Mouse (Mus musculus) intestine, postnatal 0 days (tissue): ENCODE measurements around the gene Entpd3. TPM values are rescaled to one million over a fixed set of nuclear protein-coding genes. Genes with fewer than 3 reads are reported as not detected.

ENCODE experiments used
- ATAC-seq: fragments of 200-750 bp; cut with Nextera tagmentation; 2 replicates; pipeline ENCODE4 v1.8.0; 2017; ENCODE audit warnings: mild to moderate bottlenecking, moderate TSS enrichment, moderate library complexity
- H3K27ac ChIP-seq: fragments of 300-500 bp; sonication (generic); 2 replicates; pipeline ENCODE4 v1.5.1; 2014; ENCODE audit warnings: mild to moderate bottlenecking, low read depth, low read length, moderate library complexity
- H3K27me3 ChIP-seq: fragments of 300-500 bp; sonication (generic); replicated peaks from 2 replicates; pipeline ENCODE4 v1.6.1; 2014; ENCODE audit warnings: low read length, mixed read lengths; ENCODE audit not compliant: control insufficient read depth, insufficient read depth
- H3K36me3 ChIP-seq: fragments of 300-500 bp; sonication (generic); 2 replicates; pipeline ENCODE4 v1.6.1; 2014; ENCODE audit warnings: mild to moderate bottlenecking, moderate library complexity; ENCODE audit not compliant: control insufficient read depth, insufficient read depth
- H3K4me1 ChIP-seq: fragments of 300-500 bp; sonication (generic); replicated peaks from 2 replicates; pipeline ENCODE4 v1.6.1; 2014; ENCODE audit warnings: antibody characterized with exemption, low read length, mixed read lengths; ENCODE audit not compliant: control insufficient read depth, insufficient read depth
- H3K4me2 ChIP-seq: fragments of 300-500 bp; sonication (generic); replicated peaks from 2 replicates; pipeline ENCODE4 v1.6.1; 2014; ENCODE audit warnings: low read depth, mild to moderate bottlenecking, moderate library complexity
- H3K4me3 ChIP-seq: fragments of 300-500 bp; sonication (generic); 2 replicates; pipeline ENCODE4 v1.5.1; 2014; ENCODE audit warnings: low read depth, low read length
- H3K9ac ChIP-seq: fragments of 300-500 bp; sonication (generic); 2 replicates; pipeline ENCODE4 v1.6.1; 2014; ENCODE audit warnings: mild to moderate bottlenecking, low read depth, low read length
- H3K9me3 ChIP-seq: fragments of 300-500 bp; sonication (generic); 2 replicates; pipeline ENCODE4 v1.6.1; 2016; ENCODE audit warnings: mixed run types; ENCODE audit not compliant: control insufficient read depth
- CTCF ChIP-seq: sonication (generic); IDR thresholded peaks from 2 replicates; pipeline ENCODE4 v1.5.1; 2016; ENCODE audit warnings: low read depth, mild to moderate bottlenecking, control low read depth, antibody characterized with exemption, moderate library complexity
- WGBS: fragments of 180-500 bp; shearing (Covaris S2); extraction: QIAGEN DNeasy Blood & Tissue Kit; methylation state at CpG from one replicate; pipeline ENCODE4 v1.1.7; 2014; 5-methylcytosine and 5-hydroxymethylcytosine counted together
- polyA plus RNA-seq: library from polyadenylated mRNA; unstranded; fragments of >200 nt; fragmentation: Nextera tagmentation; extraction: Ambion mirVana; gene quantifications from 2 replicates; pipeline ENCODE4 v1.2.1, GENCODE M21; 2015

The Entpd3 gene
- 1.2 and 1.3 TPM in 2 replicates for polyA plus RNA-seq

GRCm38 (mm10) chr9:120539662-120540251, at the start of gene Entpd3:
Entpd3 (plus strand) TSS chr9:120539818.
- no peaks in the 10 kb centered on the region for H3K36me3 ChIP-seq
- peak; percentile 53; the same call in 1 of the 2 replicates for ATAC-seq
- H3K9me3 ChIP-seq = no peaks in the 10 kb centered on the region
- peak within 1 kb of the TSS; percentile 44 for H3K4me3 ChIP-seq
- H3K27me3 ChIP-seq = 0 out of 2 replicates have a peak, but pooled peaks cover 15% of the 10 kb centered on the region
- no peak within 1 kb of the TSS for H3K9ac ChIP-seq
- H3K4me2 ChIP-seq = peak within 1 kb of the TSS; percentile 90
- WGBS = 3% methylated on average over 31 of the region's 31 CpGs
- no peak within 1 kb of the TSS for H3K27ac ChIP-seq
- no peaks in the 10 kb centered on the region; the same call in 1 of the 2 replicates for H3K4me1 ChIP-seq
- no peak for TF ChIP-seq CTCF

GRCm38 (mm10) chr9:120491509-120491908, 48.1 kb upstream of the Entpd3 start:
- H3K4me2 ChIP-seq = peak overlapping the region; percentile 79
- WGBS = 85% methylated on average over 3 of the region's 3 CpGs
- H3K9ac ChIP-seq = no peak overlapping the region
- 0 out of 2 replicates have a peak, but pooled peaks cover 4% of the 10 kb centered on the region for H3K4me1 ChIP-seq
- ATAC-seq = no peak
- H3K4me3 ChIP-seq = peak overlapping the region; percentile 99; the same call in 1 of the 2 replicates
- no peaks in the 10 kb centered on the region for H3K9me3 ChIP-seq
- peak; percentile 49 for TF ChIP-seq CTCF
- H3K36me3 ChIP-seq = peaks cover 25% of the 10 kb centered on the region
- H3K27ac ChIP-seq = no peak overlapping the region
- no peaks in the 10 kb centered on the region for H3K27me3 ChIP-seq

DNA sequence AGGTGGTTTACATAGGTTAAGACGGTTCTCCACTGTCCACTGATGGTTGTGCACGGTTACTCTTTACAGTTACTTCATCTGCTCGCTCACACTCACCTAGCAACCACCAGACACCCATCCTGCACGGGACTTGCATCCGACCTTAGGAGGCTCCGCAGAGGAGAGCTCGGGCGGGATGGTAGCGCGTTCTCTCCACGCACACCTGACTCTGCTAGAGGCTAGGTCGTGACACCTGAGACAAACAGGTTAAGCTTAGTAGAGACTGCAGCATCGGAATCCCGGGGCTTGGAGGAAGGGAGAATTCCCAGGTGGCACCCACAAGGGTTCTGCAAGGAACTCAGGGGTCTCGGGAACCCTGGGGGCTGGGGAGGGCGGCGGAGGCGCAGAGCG, 47.6 kb upstream of the Entpd3 start, which contains the start of gene Eif1b:
Eif1b (plus strand) TSS at position 223 of the 390 bp plus-strand sequence.
- Histone ChIP-seq H3K27me3 (no peaks in the 10 kb centered on the region), H3K4me3 (peak within 1 kb of the TSS; percentile 99), H3K27ac (peak within 1 kb of the TSS; percentile 92), H3K36me3 (peaks cover 25% of the 10 kb centered on the region), H3K4me1 (0 out of 2 replicates have a peak, but pooled peaks cover 4% of the 10 kb centered on the region), H3K9me3 (no peaks in the 10 kb centered on the region), H3K9ac (peak within 1 kb of the TSS; percentile 98), H3K4me2 (peak within 1 kb of the TSS; percentile 79)
- WGBS = 3% methylated on average over 19 of the region's 19 CpGs
- no peak for TF ChIP-seq CTCF
- ATAC-seq = peak; percentile 42; the same call in 1 of the 2 replicates

DNA sequence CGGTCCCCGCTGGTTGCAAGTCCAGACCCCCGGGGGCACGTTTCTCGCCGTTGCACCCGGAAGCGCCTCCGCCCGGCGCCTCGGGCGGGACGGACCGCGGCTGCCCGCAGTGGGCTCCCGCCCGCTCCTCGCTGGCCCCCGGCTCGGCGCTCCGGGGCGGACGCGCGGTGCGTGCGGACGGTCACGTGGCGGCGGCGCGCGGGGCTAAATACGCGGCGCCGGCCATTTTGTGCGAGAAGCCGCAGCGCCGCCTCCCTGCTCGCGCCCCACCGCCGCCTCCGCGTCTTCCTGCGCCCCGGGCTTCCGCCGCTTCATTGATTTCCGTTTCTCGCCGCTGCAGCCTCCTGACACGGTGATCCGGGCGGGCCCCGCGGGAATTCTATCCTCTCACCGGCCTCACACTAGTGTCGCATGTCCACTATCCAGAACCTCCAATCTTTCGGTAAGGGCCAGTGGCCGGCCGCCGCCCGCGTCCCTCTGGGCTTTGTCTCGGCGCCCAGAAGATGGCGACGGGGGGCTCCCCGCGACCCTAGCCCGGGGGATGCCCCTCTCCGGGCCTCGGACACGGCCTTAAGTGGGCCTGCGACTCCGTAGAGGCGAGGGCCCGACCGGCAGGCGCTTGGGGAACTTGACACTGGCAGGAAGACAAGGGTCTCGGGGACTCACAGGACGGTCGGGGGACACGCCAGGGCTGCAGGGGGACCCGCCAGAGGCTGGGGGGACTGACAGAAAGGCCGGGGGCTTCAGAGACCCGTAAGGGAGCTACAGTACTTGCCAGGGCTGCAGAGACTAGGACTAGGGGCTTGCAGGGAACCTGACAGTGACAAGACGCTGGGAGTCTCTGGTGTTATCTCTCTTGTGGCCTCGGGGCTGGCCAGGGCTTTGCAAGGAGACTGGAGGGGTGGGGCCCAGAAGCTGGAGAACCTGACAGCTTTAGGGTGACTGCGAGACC, 46.9 kb upstream of the Entpd3 start:
- Histone ChIP-seq H3K4me2 (peak overlapping the region; percentile 79), H3K9ac (peak overlapping the region; percentile 98), H3K27me3 (no peaks in the 10 kb centered on the region), H3K4me1 (0 out of 2 replicates have a peak, but pooled peaks cover 4% of the 10 kb centered on the region), H3K9me3 (no peaks in the 10 kb centered on the region), H3K4me3 (peak overlapping the region; percentile 99), H3K27ac (peak overlapping the region; percentile 92), H3K36me3 (peaks cover 25% of the 10 kb centered on the region)
- TF ChIP-seq CTCF = no peak
- peak; percentile 78 for ATAC-seq
- under 1% methylated on average over 95 of the region's 97 CpGs for WGBS

DNA sequence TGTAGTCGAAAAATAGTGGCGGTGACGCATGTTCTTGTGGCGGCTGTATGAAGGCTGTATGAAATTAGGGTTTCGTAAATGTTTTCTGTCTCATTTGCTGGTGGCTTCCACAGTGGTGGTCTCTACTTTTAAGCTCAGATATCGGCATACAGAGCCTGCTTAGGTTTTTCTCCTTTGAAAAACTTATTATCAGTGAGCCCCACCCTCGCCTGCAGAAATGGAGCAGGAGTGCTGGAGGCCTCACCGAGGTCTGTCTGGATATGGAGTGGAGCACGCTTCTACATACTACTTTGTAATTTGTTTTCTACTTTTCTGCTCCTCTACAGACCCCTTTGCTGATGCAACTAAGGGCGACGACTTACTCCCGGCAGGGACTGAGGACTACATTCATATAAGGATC, 45.8 kb upstream of the Entpd3 start:
- H3K4me3 ChIP-seq = peak overlapping the region; percentile 99; the same call in 1 of the 2 replicates
- no peak for TF ChIP-seq CTCF
- H3K4me1 ChIP-seq = 0 out of 2 replicates have a peak, but pooled peaks cover 4% of the 10 kb centered on the region
- ATAC-seq = no peak
- H3K27me3 ChIP-seq = no peaks in the 10 kb centered on the region
- peak overlapping the region; percentile 98; the same call in 1 of the 2 replicates for H3K9ac ChIP-seq
- H3K27ac ChIP-seq = no peak overlapping the region
- 59% methylated on average over 12 of the region's 12 CpGs for WGBS
- H3K4me2 ChIP-seq = peak overlapping the region; percentile 79
- H3K36me3 ChIP-seq = peaks cover 25% of the 10 kb centered on the region
- no peaks in the 10 kb centered on the region for H3K9me3 ChIP-seq

GRCm38 (mm10) chr9:120496691-120497090, 42.9 kb upstream of the Entpd3 start:
- Histone ChIP-seq H3K4me1 (0 out of 2 replicates have a peak, but pooled peaks cover 4% of the 10 kb centered on the region), H3K9me3 (no peaks in the 10 kb centered on the region), H3K27ac (no peak overlapping the region), H3K4me3 (no peak overlapping the region), H3K27me3 (no peaks in the 10 kb centered on the region), H3K4me2 (no peak overlapping the region), H3K9ac (no peak overlapping the region), H3K36me3 (peaks cover 25% of the 10 kb centered on the region)
- peak; percentile 39; the same call in 1 of the 2 replicates for ATAC-seq
- peak; percentile 97 for TF ChIP-seq CTCF
- 7% methylated on average over 3 of the region's 3 CpGs for WGBS
